Mouse (Mus musculus): ENCODE measurements at regions not wholly inside any gene's neighbourhood (a gene's known extent, or its start where the extent isn't known, plus 50 kb on each side); places are given as distances from the start of the nearest gene placed in this dataset.
"Not testable (repeated sequence)": the region's sequence is repeated elsewhere in the genome, so short reads cannot be mapped to it uniquely, and the experiment has no call there.

DNA sequence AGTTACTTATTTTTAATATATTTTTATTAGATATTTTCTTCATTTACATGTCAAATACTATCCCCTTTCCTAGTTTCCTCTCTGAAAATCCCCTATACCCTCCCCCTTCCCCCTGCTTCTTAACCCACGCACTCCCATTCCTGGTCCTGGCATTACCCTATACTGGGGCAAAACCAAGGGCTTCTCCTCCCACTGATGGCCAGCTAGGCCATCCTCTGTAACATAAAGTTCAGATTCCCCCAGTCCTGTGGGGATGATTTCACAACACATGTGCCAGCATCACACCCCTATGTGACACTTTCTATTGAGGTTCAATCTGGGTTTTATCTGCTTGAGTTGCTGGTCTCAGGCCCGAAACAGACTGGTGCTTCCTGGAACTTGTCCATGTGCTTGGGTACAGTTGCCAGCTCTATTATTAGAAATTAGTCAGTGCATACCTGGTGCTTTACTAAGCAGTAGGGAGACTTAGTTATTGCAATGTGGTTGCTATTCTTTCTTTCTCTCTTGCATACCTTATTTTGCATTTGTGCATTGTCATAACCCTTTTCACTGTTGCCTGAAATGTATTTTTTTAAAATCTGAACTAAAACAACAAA, 295.5 kb downstream of the Grxcr1 start:
- H3K9me3 ChIP-seq (replicated peaks; ENCODE audit: control insufficient read depth, low read length): no peaks in the 10 kb centered on the region
- WGBS: 53% methylated on average over 2 of the region's 2 CpGs
- ATAC-seq (replicated peaks; ENCODE audit: extremely low read depth, insufficient read depth, low FRiP score): peak; percentile 97

DNA sequence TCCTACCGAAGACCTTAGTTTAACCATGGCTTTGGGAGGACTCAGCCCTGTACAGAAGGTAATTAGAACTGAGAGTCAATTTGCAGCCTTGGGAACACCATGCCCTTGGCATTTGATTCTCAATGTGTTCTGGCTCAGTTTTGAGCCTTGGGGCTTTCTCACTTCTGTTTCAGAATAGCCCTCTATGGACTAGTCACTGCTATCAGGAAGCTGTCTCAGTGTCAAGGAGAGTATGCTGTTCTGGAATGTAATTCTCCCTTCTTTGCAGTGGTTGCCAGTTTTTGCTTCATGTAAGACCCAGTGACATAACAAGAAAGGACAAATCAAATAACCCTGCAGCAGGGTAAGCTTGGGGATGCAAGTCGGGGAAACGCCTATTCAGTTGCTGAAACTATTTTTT, 297.7 kb downstream of the Grxcr1 start:
- no peaks in the 10 kb centered on the region for H3K9me3 ChIP-seq (replicated peaks; ENCODE audit: control insufficient read depth, low read length)
- H3K27me3 ChIP-seq (ENCODE audit: control insufficient read depth, insufficient read depth, low read length): no peaks in the 10 kb centered on the region
- no peak; the same call in 1 of the 2 replicates for ATAC-seq (replicated peaks; ENCODE audit: extremely low read depth, insufficient read depth, low FRiP score)
- H3K27ac ChIP-seq (ENCODE audit: low read length): no peak overlapping the region
- no peak overlapping the region for H3K9ac ChIP-seq (ENCODE audit: low read length)
- no peak overlapping the region for H3K4me3 ChIP-seq (ENCODE audit: low read length)
- peaks cover 5% of the 10 kb centered on the region; the same call in 1 of the 2 replicates for H3K4me1 ChIP-seq (ENCODE audit: control insufficient read depth, insufficient read depth, low read length)
- no peak overlapping the region for H3K4me2 ChIP-seq (ENCODE audit: low read depth, low read length)
- no peaks in the 10 kb centered on the region for H3K36me3 ChIP-seq (ENCODE audit: control insufficient read depth, insufficient read depth)
- WGBS: 84% methylated on average over 3 of the region's 3 CpGs

More for the DNA sequence above, 295.5 kb downstream of the Grxcr1 start:
- Histone ChIP-seq H3K36me3 (ENCODE audit: control insufficient read depth, insufficient read depth) (no peaks in the 10 kb centered on the region), H3K9ac (ENCODE audit: low read length) (no peak overlapping the region), H3K27me3 (ENCODE audit: control insufficient read depth, insufficient read depth, low read length) (no peaks in the 10 kb centered on the region), H3K4me3 (ENCODE audit: low read length) (no peak overlapping the region), H3K4me1 (ENCODE audit: control insufficient read depth, insufficient read depth, low read length) (peaks cover 5% of the 10 kb centered on the region; the same call in 1 of the 2 replicates), H3K4me2 (ENCODE audit: low read depth, low read length) (no peak overlapping the region), H3K27ac (ENCODE audit: low read length) (peak overlapping the region; percentile 85)

DNA sequence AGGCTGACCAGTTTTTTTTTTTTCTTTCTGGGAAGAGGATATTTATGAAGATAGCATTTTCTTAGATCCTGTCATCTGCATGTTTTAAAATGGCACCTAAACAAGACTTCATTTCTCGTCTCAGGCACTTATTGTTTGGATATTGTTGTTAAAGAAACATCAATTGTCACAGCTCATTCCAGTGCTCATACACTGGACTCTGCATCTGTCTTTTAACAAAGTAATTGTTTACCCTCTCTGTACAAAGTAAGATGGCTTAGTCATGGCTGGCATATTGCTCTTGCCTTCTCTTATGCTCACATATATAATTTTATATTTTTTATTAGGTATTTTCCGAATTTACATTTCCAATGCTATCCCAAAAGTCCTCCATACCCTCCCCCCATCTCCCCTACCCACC, 298.2 kb downstream of the Grxcr1 start:
- Histone ChIP-seq H3K9me3 (replicated peaks; ENCODE audit: control insufficient read depth, low read length) (no peaks in the 10 kb centered on the region), H3K4me3 (ENCODE audit: low read length) (no peak overlapping the region), H3K4me1 (ENCODE audit: control insufficient read depth, insufficient read depth, low read length) (peaks cover 5% of the 10 kb centered on the region; the same call in 1 of the 2 replicates), H3K4me2 (ENCODE audit: low read depth, low read length) (no peak overlapping the region), H3K27me3 (ENCODE audit: control insufficient read depth, insufficient read depth, low read length) (no peaks in the 10 kb centered on the region), H3K27ac (ENCODE audit: low read length) (no peak overlapping the region), H3K36me3 (ENCODE audit: control insufficient read depth, insufficient read depth) (no peaks in the 10 kb centered on the region), H3K9ac (ENCODE audit: low read length) (no peak overlapping the region)
- WGBS: 59% methylated on average over 2 of the region's 2 CpGs
- no peak for ATAC-seq (replicated peaks; ENCODE audit: extremely low read depth, insufficient read depth, low FRiP score)

DNA sequence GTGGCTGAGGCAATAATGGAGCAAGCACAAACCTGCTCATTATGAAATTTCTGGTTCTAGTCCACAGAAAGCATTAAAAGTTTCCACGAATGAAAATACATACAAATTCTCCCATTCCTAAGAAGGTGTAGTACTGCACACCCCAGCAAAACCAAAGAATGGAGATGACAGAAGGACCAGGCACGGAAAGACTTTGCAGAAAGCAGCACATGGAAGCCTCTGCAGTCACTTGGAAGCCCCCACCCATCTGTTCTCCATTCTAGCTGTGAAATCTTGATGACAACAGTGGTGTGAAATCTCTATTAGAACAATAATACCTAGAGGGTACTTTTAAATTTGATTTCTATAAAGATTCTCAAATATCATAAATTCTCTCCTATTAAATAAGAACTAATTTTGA, 319.3 kb downstream of the Grxcr1 start:
- no peak for ATAC-seq (replicated peaks; ENCODE audit: extremely low read depth, insufficient read depth, low FRiP score)

DNA sequence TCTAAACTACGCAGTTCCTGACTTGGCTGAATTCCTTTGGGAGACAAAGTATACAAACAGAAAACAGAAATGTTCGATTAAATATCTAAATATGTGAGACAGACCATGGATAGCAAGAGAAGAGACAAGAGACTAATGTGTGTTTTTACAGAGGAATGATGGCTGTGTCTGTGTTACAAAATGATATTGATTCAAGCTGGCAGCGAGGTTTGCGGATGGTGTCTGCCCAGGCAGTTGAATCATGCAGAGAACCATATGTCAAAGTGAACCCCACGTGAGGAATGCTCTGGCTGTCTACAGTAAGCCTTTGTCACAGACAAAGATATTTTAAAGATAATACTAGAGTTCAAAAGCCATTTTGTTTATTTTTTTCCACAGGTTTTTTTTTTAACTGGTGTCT, 320.2 kb downstream of the Grxcr1 start:
- no peak for ATAC-seq (replicated peaks; ENCODE audit: extremely low read depth, insufficient read depth, low FRiP score)
- no peaks in the 10 kb centered on the region for H3K9me3 ChIP-seq (replicated peaks; ENCODE audit: control insufficient read depth, low read length)
- no peaks in the 10 kb centered on the region for H3K4me1 ChIP-seq (ENCODE audit: control insufficient read depth, insufficient read depth, low read length)
- WGBS: 51% methylated on average over 5 of the region's 5 CpGs
- H3K4me2 ChIP-seq (ENCODE audit: low read depth, low read length): no peak overlapping the region
- H3K4me3 ChIP-seq (ENCODE audit: low read length): no peak overlapping the region
- H3K27ac ChIP-seq (ENCODE audit: low read length): no peak overlapping the region
- no peak overlapping the region for H3K9ac ChIP-seq (ENCODE audit: low read length)
- no peaks in the 10 kb centered on the region for H3K27me3 ChIP-seq (ENCODE audit: control insufficient read depth, insufficient read depth, low read length)
- no peaks in the 10 kb centered on the region for H3K36me3 ChIP-seq (ENCODE audit: control insufficient read depth, insufficient read depth)

More for the DNA sequence above, 319.3 kb downstream of the Grxcr1 start:
- Histone ChIP-seq H3K9ac (ENCODE audit: low read length) (no peak overlapping the region), H3K4me2 (ENCODE audit: low read depth, low read length) (no peak overlapping the region), H3K27ac (ENCODE audit: low read length) (no peak overlapping the region), H3K27me3 (ENCODE audit: control insufficient read depth, insufficient read depth, low read length) (no peaks in the 10 kb centered on the region), H3K36me3 (ENCODE audit: control insufficient read depth, insufficient read depth) (no peaks in the 10 kb centered on the region), H3K4me1 (ENCODE audit: control insufficient read depth, insufficient read depth, low read length) (no peaks in the 10 kb centered on the region), H3K4me3 (ENCODE audit: low read length) (no peak overlapping the region), H3K9me3 (replicated peaks; ENCODE audit: control insufficient read depth, low read length) (no peaks in the 10 kb centered on the region)
- 58% methylated on average over 2 of the region's 2 CpGs for WGBS

DNA sequence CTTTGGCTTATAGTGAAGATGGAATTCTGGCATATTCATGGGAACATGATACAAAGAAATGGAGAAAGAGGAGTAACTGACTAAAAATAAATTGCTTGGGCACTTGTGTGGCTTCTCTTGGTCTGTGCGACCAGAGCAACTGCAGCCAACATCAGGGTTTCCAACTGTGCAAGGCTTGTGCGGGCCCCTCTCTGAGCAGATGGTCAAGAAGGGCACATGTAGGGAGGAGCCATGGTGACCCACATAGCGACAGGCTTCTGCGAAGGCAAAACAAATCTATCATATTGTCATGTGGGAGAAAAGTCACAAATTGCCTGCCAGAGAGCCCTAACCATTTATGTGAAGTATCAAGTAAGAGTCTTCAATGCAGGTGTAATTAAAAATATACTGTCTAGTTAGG, 321.6 kb downstream of the Grxcr1 start:
- no peak overlapping the region for H3K4me3 ChIP-seq (ENCODE audit: low read length)
- H3K27me3 ChIP-seq (ENCODE audit: control insufficient read depth, insufficient read depth, low read length): no peaks in the 10 kb centered on the region
- no peak for ATAC-seq (replicated peaks; ENCODE audit: extremely low read depth, insufficient read depth, low FRiP score)
- 70% methylated on average over 4 of the region's 4 CpGs for WGBS
- H3K36me3 ChIP-seq (ENCODE audit: control insufficient read depth, insufficient read depth): no peaks in the 10 kb centered on the region
- no peak overlapping the region for H3K27ac ChIP-seq (ENCODE audit: low read length)
- no peaks in the 10 kb centered on the region for H3K4me1 ChIP-seq (ENCODE audit: control insufficient read depth, insufficient read depth, low read length)
- no peak overlapping the region for H3K4me2 ChIP-seq (ENCODE audit: low read depth, low read length)
- no peaks in the 10 kb centered on the region for H3K9me3 ChIP-seq (replicated peaks; ENCODE audit: control insufficient read depth, low read length)
- no peak overlapping the region for H3K9ac ChIP-seq (ENCODE audit: low read length)

DNA sequence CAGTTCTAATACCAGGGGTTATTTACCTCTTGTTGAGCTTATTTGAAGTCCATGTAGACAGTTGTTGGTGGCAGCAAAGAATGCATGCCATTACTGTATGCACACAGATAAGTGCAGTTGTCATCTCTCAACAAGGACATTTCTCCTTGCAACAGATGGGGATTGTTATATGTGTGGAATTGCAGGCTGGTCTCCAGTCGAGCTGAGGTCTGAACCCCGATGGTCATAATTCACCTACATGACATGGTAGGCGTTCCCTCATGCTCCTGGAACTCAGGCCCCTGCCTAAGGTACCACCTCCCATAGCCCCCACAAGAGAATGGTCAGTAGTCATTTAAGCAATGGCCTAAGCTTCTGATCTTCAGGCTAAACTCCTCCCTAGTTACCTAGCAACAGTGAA, 322.2 kb downstream of the Grxcr1 start:
- not testable (repeated sequence) for H3K9me3 ChIP-seq (replicated peaks; ENCODE audit: control insufficient read depth, low read length)

DNA sequence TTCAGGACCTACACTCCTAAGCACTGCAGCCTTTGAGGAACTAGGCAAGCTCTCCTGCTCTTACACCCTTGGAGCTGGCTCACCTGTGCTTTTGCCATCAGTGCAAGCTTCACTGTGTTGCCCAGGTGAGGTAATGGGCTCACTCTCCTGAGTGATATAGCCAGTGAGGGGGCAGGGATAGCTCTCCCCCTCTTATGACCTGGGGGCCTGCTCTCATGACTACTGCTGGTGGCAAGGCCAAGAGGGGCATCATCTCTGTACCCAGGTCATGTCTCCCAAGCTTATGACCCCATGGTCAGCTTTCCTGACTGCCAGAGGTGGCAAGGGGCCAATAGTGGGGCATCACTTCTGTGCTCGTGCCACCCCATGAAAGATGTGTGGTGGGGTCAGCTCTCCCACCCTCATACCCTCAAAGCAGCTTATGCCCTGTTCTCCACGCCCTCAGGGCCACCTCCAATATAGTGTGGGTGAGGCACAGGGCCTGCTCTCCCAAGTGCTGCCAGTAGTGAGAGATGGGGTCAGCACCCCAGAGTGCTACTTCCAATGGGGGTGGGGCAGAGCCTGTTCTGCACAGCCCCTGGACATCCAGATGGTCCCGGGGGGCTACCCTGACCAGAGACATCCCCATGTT, 330.1 kb downstream of the Grxcr1 start:
- no peaks in the 10 kb centered on the region for H3K9me3 ChIP-seq (replicated peaks; ENCODE audit: control insufficient read depth, low read length)
- H3K4me1 ChIP-seq (ENCODE audit: control insufficient read depth, insufficient read depth, low read length): no peaks in the 10 kb centered on the region
- H3K9ac ChIP-seq (ENCODE audit: low read length): no peak overlapping the region
- H3K4me3 ChIP-seq (ENCODE audit: low read length): no peak overlapping the region
- H3K27me3 ChIP-seq (ENCODE audit: control insufficient read depth, insufficient read depth, low read length): no peaks in the 10 kb centered on the region
- no peak overlapping the region for H3K27ac ChIP-seq (ENCODE audit: low read length)
- 58% methylated on average over 3 of the region's 3 CpGs for WGBS
- no peak overlapping the region for H3K4me2 ChIP-seq (ENCODE audit: low read depth, low read length)
- no peaks in the 10 kb centered on the region for H3K36me3 ChIP-seq (ENCODE audit: control insufficient read depth, insufficient read depth)
- ATAC-seq (replicated peaks; ENCODE audit: extremely low read depth, insufficient read depth, low FRiP score): no peak

More for the DNA sequence above, 322.2 kb downstream of the Grxcr1 start:
- H3K4me1 ChIP-seq (ENCODE audit: control insufficient read depth, insufficient read depth, low read length); H3K4me3 ChIP-seq (ENCODE audit: low read length); H3K9ac ChIP-seq (ENCODE audit: low read length); ATAC-seq (replicated peaks; ENCODE audit: extremely low read depth, insufficient read depth, low FRiP score); H3K27me3 ChIP-seq (ENCODE audit: control insufficient read depth, insufficient read depth, low read length); H3K36me3 ChIP-seq (ENCODE audit: control insufficient read depth, insufficient read depth); H3K27ac ChIP-seq (ENCODE audit: low read length); H3K4me2 ChIP-seq (ENCODE audit: low read depth, low read length): not testable (repeated sequence)
- 73% methylated on average over 3 of the region's 3 CpGs for WGBS

DNA sequence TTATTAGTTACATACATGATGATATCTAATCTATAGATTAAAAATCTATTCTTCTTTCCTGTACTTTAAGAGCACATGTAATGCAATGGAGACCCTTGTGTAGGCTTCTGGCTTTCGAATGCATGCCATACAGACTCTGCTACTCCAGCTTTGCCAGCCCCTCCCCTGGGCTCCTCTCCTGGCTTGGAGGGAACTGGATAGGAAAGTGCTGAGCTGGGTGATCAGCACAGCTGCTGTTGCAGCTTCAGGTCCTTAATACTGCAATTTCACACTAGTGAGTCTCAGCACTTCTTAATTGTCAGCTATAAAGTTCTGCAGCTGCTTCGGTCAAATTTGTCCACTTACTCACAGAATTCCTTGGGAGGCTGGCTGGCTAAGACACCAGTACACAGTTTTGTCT, 341.4 kb downstream of the Grxcr1 start:
- Histone ChIP-seq H3K36me3 (ENCODE audit: control insufficient read depth, insufficient read depth) (no peaks in the 10 kb centered on the region), H3K9me3 (replicated peaks; ENCODE audit: control insufficient read depth, low read length) (no peaks in the 10 kb centered on the region), H3K27me3 (ENCODE audit: control insufficient read depth, insufficient read depth, low read length) (no peaks in the 10 kb centered on the region), H3K4me2 (ENCODE audit: low read depth, low read length) (no peak overlapping the region), H3K9ac (ENCODE audit: low read length) (no peak overlapping the region), H3K4me1 (ENCODE audit: control insufficient read depth, insufficient read depth, low read length) (no peaks in the 10 kb centered on the region), H3K4me3 (ENCODE audit: low read length) (no peak overlapping the region), H3K27ac (ENCODE audit: low read length) (no peak overlapping the region)
- WGBS: 76% methylated on average over 2 of the region's 2 CpGs
- ATAC-seq (replicated peaks; ENCODE audit: extremely low read depth, insufficient read depth, low FRiP score): no peak

All from heart, embryonic 16.5 days (tissue).